Mouse (Mus musculus): ENCODE results near the gene Gm4881.

DNA sequence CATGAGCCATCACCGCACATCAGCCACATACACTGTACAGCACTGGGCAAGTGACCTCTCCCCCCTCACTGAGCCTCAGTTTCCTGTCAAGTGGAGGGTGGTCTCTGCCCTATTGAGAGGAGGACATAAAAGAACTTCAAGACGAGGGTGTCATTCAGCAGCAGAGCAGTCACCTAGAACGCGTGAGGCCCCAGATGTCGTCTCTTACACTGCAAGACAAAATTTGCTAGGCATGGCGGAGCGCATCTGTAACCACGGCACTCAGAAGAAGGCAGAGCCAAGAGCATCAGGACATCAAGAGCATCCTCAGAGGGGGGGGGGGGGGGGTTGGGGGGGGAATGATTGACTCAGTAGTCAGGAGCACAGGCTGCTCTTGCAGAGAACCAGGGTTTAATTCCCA is 48.0 kb downstream of the Gm4881 start:
- TF ChIP-seq GATA1 (IDR thresholded peaks at IDR 0.05; ENCODE audit: borderline replicate concordance, low read length) (no peak), FLI1 (IDR thresholded peaks at IDR 0.05; ENCODE audit: low read length) (no peak)

All from megakaryocyte, embryonic 14.5 days (primary cell).